Mouse (Mus musculus): ENCODE results near the gene Pbx1. TPM values are rescaled to one million over a fixed set of nuclear protein-coding genes. Genes with fewer than 3 reads are reported as not detected.

Gene Pbx1
- total and polyA plus RNA-seq, 3 experiments = 0.10 TPM; not detected in 2

- Histone ChIP-seq H3K4me1 (ENCODE audit: control insufficient read depth in 1 of 2, insufficient read depth in 2 of 2, low read length in 2 of 2) (no peaks in the 10 kb centered on the region), H3K4me3 (ENCODE audit: control insufficient read depth in 1 of 2, insufficient read depth in 1 of 2, low read depth in 2 of 2, low read length in 2 of 2) (no peak overlapping the region), H3K27me3 (ENCODE audit: control insufficient read depth in 1 of 2, insufficient read depth in 2 of 2, low read length in 2 of 2) (no peaks in the 10 kb centered on the region), H3K9ac (ENCODE audit: control insufficient read depth, low read depth, low read length, poor library complexity, severe bottlenecking) (no peak overlapping the region), H3K36me3 (ENCODE audit: control insufficient read depth in 1 of 2, insufficient read depth in 2 of 2, low read length in 2 of 2) (no peaks in the 10 kb centered on the region), H3K79me2 (ENCODE audit: control insufficient read depth, insufficient read depth, low read length, poor library complexity) (no peaks in the 10 kb centered on the region), H3K27ac (ENCODE audit: control insufficient read depth, low read depth, low read length) (no peak overlapping the region), H3K9me3 (replicated peaks; ENCODE audit: insufficient read depth, low read length) (no peaks in the 10 kb centered on the region)
- DNase-seq (ENCODE audit: low read depth, low spot score) = no peak
- TF ChIP-seq MYB (IDR thresholded peaks at IDR 0.05; ENCODE audit: low read depth, low read length) (no peak), TAL1 (IDR thresholded peaks at IDR 0.05; ENCODE audit: low read length) (no peak), RCOR1 (IDR thresholded peaks at IDR 0.05; ENCODE audit: low read depth, low read length) (no peak), POLR2A (IDR thresholded peaks at IDR 0.05; ENCODE audit: control insufficient read depth in 1 of 2, insufficient read depth in 1 of 2, low read depth in 1 of 2, low read length in 2 of 2, poor library complexity in 1 of 2) (no peak), NRF1 (IDR thresholded peaks at IDR 0.05; ENCODE audit: insufficient read depth, low read depth, low read length, poor library complexity, severe bottlenecking) (no peak), CHD1 (IDR thresholded peaks at IDR 0.05; ENCODE audit: low read depth, low read length) (no peak), ZNF384 (IDR thresholded peaks at IDR 0.05; ENCODE audit: low read depth, low read length) (no peak), GABPA (IDR thresholded peaks at IDR 0.05; ENCODE audit: low read depth, low read length) (no peak), MEF2A (IDR thresholded peaks at IDR 0.05; ENCODE audit: extremely low read depth, insufficient replicate concordance, low read depth, low read length, poor library complexity, severe bottlenecking) (no peak), SMC3 (IDR thresholded peaks at IDR 0.05; ENCODE audit: low read depth, low read length) (no peak), ZKSCAN1 (IDR thresholded peaks at IDR 0.05; ENCODE audit: low read depth, low read length) (no peak), MXI1 (IDR thresholded peaks at IDR 0.05; ENCODE audit: low read depth, low read length) (no peak), HCFC1 (IDR thresholded peaks at IDR 0.05; ENCODE audit: low read depth, low read length) (no peak), ZC3H11A (IDR thresholded peaks at IDR 0.05; ENCODE audit: low read depth, low read length) (no peak)
These were observed 41.4 kb upstream of the Pbx1 start for GRCm38 (mm10) chr1:168473255-168474069.

- Histone ChIP-seq H3K79me2 (ENCODE audit: control insufficient read depth, insufficient read depth, low read length, poor library complexity) (no peaks in the 10 kb centered on the region), H3K4me1 (ENCODE audit: control insufficient read depth in 1 of 2, insufficient read depth in 2 of 2, low read length in 2 of 2) (no peaks in the 10 kb centered on the region), H3K4me3 (ENCODE audit: control insufficient read depth in 1 of 2, insufficient read depth in 1 of 2, low read depth in 2 of 2, low read length in 2 of 2) (no peak overlapping the region), H3K36me3 (ENCODE audit: control insufficient read depth in 1 of 2, insufficient read depth in 2 of 2, low read length in 2 of 2) (no peaks in the 10 kb centered on the region), H3K27ac (ENCODE audit: control insufficient read depth, low read depth, low read length) (no peak overlapping the region), H3K9me3 (replicated peaks; ENCODE audit: insufficient read depth, low read length) (no peaks in the 10 kb centered on the region), H3K9ac (ENCODE audit: control insufficient read depth, low read depth, low read length, poor library complexity, severe bottlenecking) (no peak overlapping the region), H3K27me3 (ENCODE audit: control insufficient read depth in 1 of 2, insufficient read depth in 2 of 2, low read length in 2 of 2) (no peaks in the 10 kb centered on the region)
- TF ChIP-seq GABPA (IDR thresholded peaks at IDR 0.05; ENCODE audit: low read depth, low read length) (no peak), MAX (IDR thresholded peaks at IDR 0.05; ENCODE audit: low read length) (no peak), NRF1 (IDR thresholded peaks at IDR 0.05; ENCODE audit: insufficient read depth, low read depth, low read length, poor library complexity, severe bottlenecking) (no peak), RCOR1 (IDR thresholded peaks at IDR 0.05; ENCODE audit: low read depth, low read length) (no peak), CHD2 (IDR thresholded peaks at IDR 0.05; ENCODE audit: low read length) (no peak), HCFC1 (IDR thresholded peaks at IDR 0.05; ENCODE audit: low read depth, low read length) (no peak), MEF2A (IDR thresholded peaks at IDR 0.05; ENCODE audit: extremely low read depth, insufficient replicate concordance, low read depth, low read length, poor library complexity, severe bottlenecking) (no peak), GATA1 (IDR thresholded peaks at IDR 0.05; ENCODE audit: low read depth, low read length) (no peak), ZMIZ1 (IDR thresholded peaks at IDR 0.05; ENCODE audit: low read depth, low read length) (no peak), USF1 (IDR thresholded peaks at IDR 0.05; ENCODE audit: low read depth, low read length) (no peak), CTCF (IDR thresholded peaks at IDR 0.05 in 2 of 3, conservative IDR thresholded peaks at IDR 0.05 in 1 of 3; ENCODE audit: control insufficient read depth in 1 of 3, insufficient read depth in 1 of 3, low read depth in 2 of 3, low read length in 3 of 3, poor library complexity in 1 of 3, severe bottlenecking in 1 of 3) (no peak)
- no peak for DNase-seq (ENCODE audit: low read depth, low spot score)
These were observed 40.6 kb upstream of the Pbx1 start for GRCm38 (mm10) chr1:168472545-168473254.

All from MEL (cell line).